Mouse (Mus musculus) erythroblast, embryonic 14.5 days (primary cell): ENCODE measurements around the gene Ttyh2. TPM values are rescaled to one million over a fixed set of nuclear protein-coding genes. Genes with fewer than 3 reads are reported as not detected.

Experiments
- H3K27me3 ChIP-seq: 2 replicates; pipeline ENCODE4 v1.6.1; 2012; ENCODE audit warnings: inconsistent platforms; ENCODE audit not compliant: control insufficient read depth
- H3K36me3 ChIP-seq: 2 replicates; pipeline ENCODE4 v1.6.1; 2012; ENCODE audit warnings: mild to moderate bottlenecking, inconsistent platforms; ENCODE audit not compliant: control insufficient read depth
- H3K4me1 ChIP-seq: 2 replicates; pipeline ENCODE4 v1.6.1; 2012; ENCODE audit warnings: inconsistent platforms; ENCODE audit not compliant: control insufficient read depth
- H3K4me3 ChIP-seq: replicated peaks from 2 replicates; pipeline ENCODE3; 2012; ENCODE audit warnings: moderate library complexity, mild to moderate bottlenecking, inconsistent platforms
- H3K9me3 ChIP-seq: 2 replicates; pipeline ENCODE4 v1.6.1; 2012; ENCODE audit warnings: low read length, inconsistent platforms, mixed read lengths; ENCODE audit not compliant: control insufficient read depth
- GATA1 ChIP-seq: IDR thresholded peaks from 2 replicates; pipeline ENCODE4 v1.6.1; 2012; ENCODE audit warnings: low read length, inconsistent platforms, mixed read lengths
- TAL1 ChIP-seq: IDR thresholded peaks from 3 replicates; pipeline ENCODE4 v1.6.1; 2012; ENCODE audit warnings: low read length, inconsistent platforms, mixed read lengths
- polyA plus RNA-seq: library from polyadenylated mRNA; stranded (reverse); fragments of >175 nt; gene quantifications from 2 replicates; pipeline ENCODE4 v1.2.3, GENCODE M21; 2012

Gene Ttyh2
- polyA plus RNA-seq, 1 experiment, result 0.02 TPM

DNA sequence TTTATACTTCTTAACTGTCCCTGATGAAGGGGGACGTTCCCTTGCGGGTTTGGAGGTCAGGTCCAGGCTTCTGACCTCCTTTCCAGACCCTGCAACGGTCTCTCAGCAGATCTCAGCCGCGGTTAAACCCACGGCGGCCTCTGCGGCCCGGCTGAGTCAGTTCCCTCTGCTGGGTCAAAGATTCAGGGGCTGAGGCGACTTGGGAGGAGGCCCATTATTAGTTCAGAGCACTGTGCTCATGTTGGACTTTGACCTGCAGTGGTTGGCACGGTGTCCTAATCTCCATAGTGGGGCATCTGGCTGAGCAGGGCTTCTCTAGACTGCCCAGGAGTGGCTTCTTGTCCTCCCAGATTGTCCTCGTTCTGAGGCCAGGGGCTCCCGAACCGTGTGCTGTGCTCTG, 1.2 kb downstream of the Ttyh2 start:
- Histone ChIP-seq H3K4me1 (peaks cover 27% of the 10 kb centered on the region), H3K27me3 (peaks cover 26% of the 10 kb centered on the region), H3K4me3 (peak overlapping the region; percentile 65), H3K36me3 (peaks cover 31% of the 10 kb centered on the region), H3K9me3 (no peaks in the 10 kb centered on the region)
- no peak for TF ChIP-seq GATA1
- no peak for TF ChIP-seq TAL1

DNA sequence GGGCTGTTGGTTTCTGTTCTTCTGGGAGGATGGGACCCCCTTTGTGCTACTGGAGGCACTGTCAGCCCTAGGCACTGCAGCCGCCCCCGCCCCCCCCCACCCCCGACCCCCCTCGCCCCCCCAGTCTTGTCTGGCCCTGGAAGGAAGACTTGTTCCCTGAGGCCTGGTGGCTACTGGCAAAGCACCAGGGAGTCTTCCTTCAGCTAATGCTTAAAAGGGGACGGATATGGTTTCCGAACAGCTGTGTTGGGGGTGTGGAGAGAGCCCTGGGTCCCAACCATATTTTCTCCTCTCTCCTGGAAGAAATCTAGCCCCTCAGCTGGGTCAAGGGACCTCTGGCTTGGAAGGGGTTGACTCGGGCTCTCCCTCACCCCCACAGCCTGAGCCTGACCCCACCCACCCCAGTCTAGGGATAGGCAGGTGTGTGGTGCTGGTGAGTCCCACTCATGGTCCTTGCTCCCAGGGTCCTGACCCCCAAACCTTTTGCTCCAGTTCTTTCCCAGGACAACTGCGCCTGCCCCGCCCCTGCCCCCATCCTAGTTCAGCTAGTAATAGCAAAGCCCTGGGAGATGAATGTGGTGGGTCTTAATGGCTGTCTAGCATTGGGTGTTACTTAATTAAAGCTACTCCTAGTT, 1.8 kb downstream of the Ttyh2 start:
- peaks cover 26% of the 10 kb centered on the region for H3K27me3 ChIP-seq
- no peak for TF ChIP-seq GATA1
- TF ChIP-seq TAL1, result no peak
- no peak overlapping the region for H3K4me3 ChIP-seq
- H3K4me1 ChIP-seq, result peaks cover 27% of the 10 kb centered on the region
- peaks cover 25% of the 10 kb centered on the region for H3K36me3 ChIP-seq
- H3K9me3 ChIP-seq, result no peaks in the 10 kb centered on the region

DNA sequence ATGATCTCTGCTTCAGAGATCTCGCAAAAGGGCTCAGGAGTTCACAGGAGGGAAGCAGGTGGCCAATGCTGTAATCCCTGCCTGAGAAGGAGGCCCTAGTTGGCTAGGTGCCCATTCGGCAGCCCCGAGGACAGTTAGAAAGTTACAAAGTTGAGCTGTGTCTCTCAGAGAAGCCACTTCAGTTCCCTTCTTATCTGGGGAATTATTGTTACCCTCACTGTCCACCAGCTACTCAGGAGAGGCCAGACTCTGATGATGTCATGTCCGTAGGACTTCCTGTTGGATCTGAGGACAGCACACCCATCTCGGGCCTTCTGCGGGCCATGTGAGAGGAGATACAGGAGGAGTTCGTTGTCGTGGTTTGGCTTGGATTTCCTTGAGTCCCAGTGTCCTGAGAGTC, 4.4 kb downstream of the Ttyh2 start:
- TF ChIP-seq TAL1 (no peak), GATA1 (no peak)
- no peak overlapping the region for H3K4me3 ChIP-seq

DNA sequence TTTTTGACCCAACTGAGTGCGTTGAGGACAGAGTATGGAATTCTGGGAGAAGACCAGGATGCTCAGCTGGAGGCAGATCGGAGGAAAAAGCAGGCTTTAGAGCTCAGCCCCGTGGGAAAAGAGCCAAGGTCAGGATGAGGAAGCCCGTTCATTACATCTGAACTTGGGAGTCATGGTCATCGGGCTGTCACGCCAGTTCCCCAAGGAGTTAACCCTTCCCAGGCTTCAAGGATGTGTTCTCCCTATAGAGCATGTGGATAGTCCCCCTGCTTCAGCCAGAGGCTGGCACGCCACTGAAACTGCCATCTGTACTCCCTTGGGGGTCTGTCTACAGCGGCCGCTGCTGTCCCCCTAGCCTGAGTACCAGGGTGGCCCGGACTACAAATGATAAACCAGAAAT, 5.1 kb downstream of the Ttyh2 start:
- no peaks in the 10 kb centered on the region for H3K9me3 ChIP-seq
- peaks cover 19% of the 10 kb centered on the region for H3K4me1 ChIP-seq
- H3K27me3 ChIP-seq, result peaks cover 25% of the 10 kb centered on the region
- H3K4me3 ChIP-seq, result no peak overlapping the region
- TF ChIP-seq TAL1 (no peak), GATA1 (no peak)
- no peaks in the 10 kb centered on the region for H3K36me3 ChIP-seq

More for the DNA sequence above, 4.4 kb downstream of the Ttyh2 start:
- no peaks in the 10 kb centered on the region for H3K36me3 ChIP-seq
- peaks cover 26% of the 10 kb centered on the region for H3K27me3 ChIP-seq
- H3K4me1 ChIP-seq, result peaks cover 23% of the 10 kb centered on the region
- H3K9me3 ChIP-seq, result no peaks in the 10 kb centered on the region

DNA sequence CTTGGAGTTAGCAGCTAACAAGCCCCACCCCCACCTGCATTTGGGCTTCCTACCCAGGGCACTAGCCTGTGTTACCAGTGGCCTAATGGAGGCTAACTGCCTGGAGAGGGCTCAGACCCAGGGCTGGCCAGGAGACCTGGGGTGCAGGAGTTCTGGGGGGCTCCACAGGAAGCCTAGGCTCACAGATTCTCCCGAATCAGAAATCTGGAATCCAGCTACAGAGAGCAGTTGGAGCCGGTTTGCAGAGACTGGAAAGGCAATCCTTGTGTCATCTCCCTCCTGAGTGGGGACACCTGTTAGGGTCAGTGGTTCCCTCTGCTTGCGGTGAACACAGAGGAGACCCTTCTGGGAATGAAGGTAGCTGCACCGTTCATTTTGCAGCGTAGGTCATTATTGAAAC, 5.8 kb downstream of the Ttyh2 start:
- Histone ChIP-seq H3K9me3 (no peaks in the 10 kb centered on the region), H3K36me3 (no peaks in the 10 kb centered on the region), H3K4me1 (peaks cover 12% of the 10 kb centered on the region), H3K27me3 (peaks cover 17% of the 10 kb centered on the region), H3K4me3 (no peak overlapping the region)
- TF ChIP-seq GATA1 (no peak), TAL1 (no peak)

GRCm38 (mm10) chr11:114682321-114682900, 7.2 kb downstream of the Ttyh2 start:
- TF ChIP-seq TAL1, result no peak
- TF ChIP-seq GATA1, result no peak
- Histone ChIP-seq H3K4me3 (no peak overlapping the region), H3K9me3 (no peaks in the 10 kb centered on the region)

GRCm38 (mm10) chr11:114683029-114683721, 7.9 kb downstream of the Ttyh2 start:
- H3K4me1 ChIP-seq, result peaks cover 6% of the 10 kb centered on the region
- H3K27me3 ChIP-seq, result no peaks in the 10 kb centered on the region
- H3K36me3 ChIP-seq, result no peaks in the 10 kb centered on the region
- no peaks in the 10 kb centered on the region for H3K9me3 ChIP-seq
- H3K4me3 ChIP-seq, result no peak overlapping the region
- TF ChIP-seq TAL1 (no peak), GATA1 (no peak)

More at GRCm38 (mm10) chr11:114682321-114682900, 7.2 kb downstream of the Ttyh2 start:
- H3K36me3 ChIP-seq, result no peaks in the 10 kb centered on the region
- peaks cover 4% of the 10 kb centered on the region for H3K27me3 ChIP-seq
- H3K4me1 ChIP-seq, result peaks cover 6% of the 10 kb centered on the region

- H3K4me1 ChIP-seq, result peaks cover 6% of the 10 kb centered on the region
- no peaks in the 10 kb centered on the region for H3K27me3 ChIP-seq
- no peak overlapping the region for H3K4me3 ChIP-seq
- TF ChIP-seq GATA1, result no peak
- H3K9me3 ChIP-seq, result no peaks in the 10 kb centered on the region
- no peaks in the 10 kb centered on the region for H3K36me3 ChIP-seq
Observed at GRCm38 (mm10) chr11:114683722-114684621, 8.7 kb downstream of the Ttyh2 start.
